Mouse (Mus musculus) large intestine, adult 2 months (tissue): ENCODE measurements around the gene Pter. TPM values are rescaled to one million over a fixed set of nuclear protein-coding genes. Genes with fewer than 3 reads are reported as not detected.

ENCODE experiments used
- DNase-seq: peaks from one replicate; pipeline ENCODE4 v3.0.0-alpha.2; 2012; ENCODE audit warnings: low read depth, low spot score
- WGBS: fragments of 180-500 bp; shearing (Covaris S2); methylation state at CpG from one replicate; pipeline ENCODE4 v1.1.7; 2018; 5-methylcytosine and 5-hydroxymethylcytosine counted together
- polyA plus RNA-seq: library from polyadenylated mRNA; depleted of rRNA; stranded (reverse); fragments of >200 nt; gene quantifications from 2 replicates; pipeline ENCODE4 v1.2.3, GENCODE M21; 2012; rRNA removed

Gene Pter
- polyA plus RNA-seq, 1 experiment = 4.7 TPM

DNA sequence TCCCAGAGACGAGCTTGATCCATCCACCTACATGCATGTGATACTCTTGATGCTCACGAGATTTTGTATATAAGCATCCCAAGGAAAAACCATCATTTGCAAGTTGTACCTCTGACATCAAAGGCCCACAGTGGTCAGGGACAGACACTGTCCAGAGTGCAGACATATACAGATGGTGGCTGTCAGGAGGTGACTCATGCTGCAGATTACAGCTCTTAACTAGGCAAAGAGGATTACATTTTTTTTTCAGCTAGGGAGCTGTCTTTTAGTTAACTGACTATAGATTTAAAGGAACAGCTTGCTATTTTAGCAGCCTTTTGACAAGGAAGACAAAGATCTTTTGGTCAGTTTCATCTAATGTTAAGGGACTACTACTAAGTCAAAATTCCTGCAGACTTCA is 76.2 kb downstream of the Pter start:
- DNase-seq = no peak
- 70% methylated on average over 2 of the region's 2 CpGs for WGBS

DNA sequence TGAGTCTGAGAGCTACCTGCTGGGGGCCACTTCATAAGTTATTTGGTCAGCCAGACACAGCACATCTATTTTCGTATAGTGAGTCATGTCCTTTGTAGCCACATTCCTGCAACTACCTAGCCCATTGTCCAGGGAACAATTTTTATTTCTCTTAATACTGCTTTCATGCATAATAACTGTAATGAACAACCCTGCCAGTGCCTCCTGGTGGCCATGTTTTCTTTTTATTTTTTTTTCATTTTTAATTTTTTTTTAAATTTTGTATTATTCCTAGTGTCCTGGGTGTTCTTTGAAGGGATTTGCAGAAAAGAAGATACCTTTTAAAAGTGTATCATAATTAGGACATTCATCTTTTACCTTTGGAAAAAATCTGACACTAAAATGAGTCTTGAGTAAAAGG is 84.6 kb downstream of the Pter start:
- 74% methylated on average over 1 of the region's 1 CpGs for WGBS
- DNase-seq = no peak

DNA sequence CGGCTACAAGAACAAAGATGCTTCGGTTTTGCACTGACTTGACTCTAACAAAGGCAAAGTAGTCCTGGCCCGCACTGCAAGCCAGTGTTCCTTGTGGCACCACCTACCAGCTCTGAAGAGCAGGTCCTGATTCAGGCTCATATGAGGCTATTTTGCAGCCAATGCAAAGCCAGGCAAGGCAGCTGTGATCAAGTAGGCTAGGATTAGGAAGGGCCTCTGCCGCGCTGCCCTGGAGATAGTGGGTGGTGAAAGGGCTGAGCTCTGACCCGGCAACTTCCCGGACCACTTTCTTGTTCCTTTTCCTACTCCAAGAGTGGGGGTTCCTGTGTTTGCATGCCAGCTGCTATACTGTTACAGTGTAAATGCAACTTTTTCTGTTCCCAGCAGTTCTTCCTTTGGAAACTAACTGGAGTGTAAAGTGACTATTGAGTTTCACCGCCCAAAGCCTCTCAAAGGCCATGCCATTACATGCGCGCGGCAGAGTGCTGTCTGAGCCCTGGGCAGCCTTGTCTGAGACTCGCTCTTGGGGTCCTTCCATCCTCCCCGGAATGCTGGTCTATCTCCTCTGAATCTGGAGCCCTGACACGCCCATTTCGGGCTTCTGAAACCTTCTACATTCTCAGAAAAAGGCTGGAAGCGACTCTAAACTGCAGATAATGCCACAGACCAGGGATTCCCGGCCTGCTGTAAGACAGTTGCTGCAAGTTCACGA is 85.6 kb downstream of the Pter start:
- WGBS = 35% methylated on average over 18 of the region's 18 CpGs
- DNase-seq = no peak

DNA sequence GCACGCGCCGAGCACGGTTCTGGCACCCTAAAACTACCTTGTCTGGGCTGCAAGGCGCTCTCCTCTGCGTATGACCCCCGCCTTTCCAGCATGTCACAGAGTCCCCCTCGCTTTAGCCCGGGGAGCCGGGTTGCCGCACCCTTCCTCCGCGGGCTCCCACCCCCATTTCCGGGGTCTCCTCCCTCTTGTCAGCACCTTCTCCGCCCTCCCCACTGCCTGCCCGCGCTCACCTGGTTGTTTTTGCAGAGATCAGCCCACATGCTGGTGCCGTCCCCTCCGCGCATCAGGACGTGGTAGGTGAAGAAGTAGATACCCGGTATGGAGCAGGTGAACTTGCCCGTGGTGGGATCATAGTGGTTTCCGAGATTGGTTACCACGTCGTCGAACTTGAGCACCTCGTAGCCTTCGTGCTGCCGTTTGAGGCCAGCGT is 86.2 kb downstream of the Pter start:
- no peak for DNase-seq

DNA sequence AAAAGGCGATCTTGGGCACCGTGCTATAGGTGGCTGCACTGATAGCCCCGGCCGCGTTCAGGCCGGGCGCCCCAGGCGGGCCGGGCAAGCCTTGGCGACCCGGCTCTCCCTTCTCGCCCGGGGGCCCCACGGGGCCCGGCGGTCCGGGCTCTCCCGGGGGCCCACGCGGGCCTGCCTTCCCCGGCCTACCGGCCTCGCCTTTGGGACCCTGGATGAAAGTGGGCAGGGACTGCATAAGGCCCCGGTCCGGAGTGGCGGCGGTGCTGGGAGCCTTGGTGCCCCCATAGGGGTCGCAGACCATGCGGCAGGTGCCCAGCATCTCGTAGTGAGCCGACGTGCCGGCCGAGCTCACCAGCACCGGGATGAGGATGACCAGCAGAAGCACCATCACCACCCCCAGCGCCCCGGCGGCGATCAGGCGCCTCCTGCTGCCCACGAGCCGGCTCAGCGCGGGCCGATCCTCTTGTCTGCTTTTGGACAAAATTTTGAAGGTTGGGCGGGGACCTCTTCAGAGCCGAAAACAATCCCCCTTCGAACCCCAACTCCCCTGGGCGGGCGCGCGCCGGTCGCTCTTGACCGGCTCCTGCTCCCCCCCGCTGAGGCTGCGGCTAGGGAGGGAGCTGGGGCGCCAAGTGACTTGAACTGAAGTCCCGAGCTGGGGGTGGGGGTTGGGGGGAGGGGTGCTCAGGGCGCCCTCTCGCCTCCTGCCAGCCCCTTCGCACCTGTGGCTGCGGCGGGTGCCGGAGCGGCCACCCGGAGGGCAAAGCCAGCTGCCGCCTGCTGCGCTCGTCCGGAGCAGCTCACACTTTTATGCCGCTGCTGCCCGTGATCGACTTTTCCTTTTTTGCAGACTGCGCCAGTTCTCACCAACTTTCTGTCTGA is 86.9 kb downstream of the Pter start:
- DNase-seq = no peak

More for the DNA sequence above, 86.2 kb downstream of the Pter start:
- WGBS = 12% methylated on average over 31 of the region's 31 CpGs

DNA sequence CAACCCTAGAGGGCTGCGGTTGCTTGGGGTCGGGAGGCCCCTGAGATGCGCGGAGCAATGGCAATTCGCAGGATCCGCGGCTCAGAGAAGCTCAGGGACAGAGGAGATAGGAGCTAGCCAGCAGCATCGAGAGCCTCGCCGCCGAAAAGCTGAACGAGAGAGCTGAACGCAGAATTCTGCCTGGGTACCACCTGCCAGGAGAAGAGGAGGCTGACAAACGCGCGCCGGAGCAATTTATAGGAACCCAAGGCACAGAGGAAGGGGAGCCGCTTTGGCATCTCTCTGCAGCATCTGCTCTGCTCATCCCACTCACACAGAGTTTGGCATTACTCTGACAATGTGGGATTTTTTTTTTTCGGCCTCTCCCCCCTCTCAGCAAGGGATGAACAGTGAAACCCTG is 87.6 kb downstream of the Pter start, which contains the start of gene C1ql3:
TSS of gene C1ql3 (minus strand) at position 335 of the 400 bp plus-strand sequence.
- no peak for DNase-seq
- 2% methylated on average over 19 of the region's 19 CpGs for WGBS

More for the DNA sequence above, 86.9 kb downstream of the Pter start:
- 2% methylated on average over 72 of the region's 75 CpGs for WGBS

DNA sequence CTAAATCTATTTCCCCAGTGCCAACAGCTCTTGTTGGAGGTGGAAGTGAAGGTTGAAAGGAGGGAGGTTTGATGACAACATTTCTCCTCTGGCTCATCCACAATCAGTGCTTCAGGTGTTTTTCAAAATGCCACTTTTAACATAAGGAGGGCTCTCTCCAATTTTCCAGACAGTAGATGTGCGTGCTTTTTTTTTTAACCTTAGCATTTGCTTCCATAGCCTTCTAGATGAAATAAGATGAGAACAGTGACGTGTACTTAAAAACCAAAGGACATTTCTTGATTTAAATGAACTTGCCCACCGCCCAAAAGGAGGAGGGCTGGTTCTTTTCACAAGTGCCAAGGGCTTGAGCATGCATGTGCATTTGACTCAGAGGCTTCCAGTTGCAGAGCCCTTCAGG is 88.1 kb downstream of the Pter start:
- DNase-seq = no peak
- WGBS = 58% methylated on average over 3 of the region's 3 CpGs

DNA sequence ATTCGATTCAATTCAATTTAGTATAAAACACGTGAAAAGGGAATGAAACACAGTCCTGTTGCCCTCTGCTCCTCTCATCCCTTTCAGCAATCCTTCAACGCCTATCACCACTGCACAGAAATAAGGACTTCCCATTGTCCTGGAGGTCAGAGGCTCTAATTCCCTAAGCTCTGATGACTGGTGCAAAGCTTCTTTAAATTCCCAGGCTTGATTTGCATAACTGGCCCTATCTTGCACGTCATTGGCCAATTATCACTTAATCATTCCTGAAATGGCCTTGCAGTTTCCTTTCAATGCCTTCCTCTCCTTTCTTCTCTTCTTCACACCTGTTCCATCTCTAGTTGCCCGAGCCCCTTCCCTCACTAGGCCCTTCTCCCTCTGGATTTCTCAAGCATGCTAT is 94.5 kb downstream of the Pter start:
- no peak for DNase-seq
- WGBS = 51% methylated on average over 5 of the region's 5 CpGs

DNA sequence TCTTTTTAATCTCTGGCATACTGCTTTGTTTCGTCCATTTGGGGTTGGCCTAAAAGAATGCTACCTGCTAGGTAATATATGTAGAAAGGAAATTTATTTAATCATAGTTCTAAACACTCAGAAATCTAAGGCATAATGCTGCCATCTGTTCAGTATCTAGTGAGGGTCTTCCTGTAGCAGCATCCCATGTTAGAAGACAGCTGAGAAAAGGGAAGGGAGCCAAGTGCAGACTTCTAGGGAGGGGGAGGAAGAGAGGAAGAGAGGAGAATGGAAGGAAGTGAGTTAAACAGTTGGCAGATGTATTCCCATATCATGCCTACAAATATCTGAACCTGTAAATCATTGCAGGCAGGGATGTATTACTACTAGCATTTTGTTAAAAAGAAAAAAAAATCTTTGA is 95.0 kb downstream of the Pter start:
- WGBS = 68% methylated on average over 1 of the region's 1 CpGs
- DNase-seq = no peak

DNA sequence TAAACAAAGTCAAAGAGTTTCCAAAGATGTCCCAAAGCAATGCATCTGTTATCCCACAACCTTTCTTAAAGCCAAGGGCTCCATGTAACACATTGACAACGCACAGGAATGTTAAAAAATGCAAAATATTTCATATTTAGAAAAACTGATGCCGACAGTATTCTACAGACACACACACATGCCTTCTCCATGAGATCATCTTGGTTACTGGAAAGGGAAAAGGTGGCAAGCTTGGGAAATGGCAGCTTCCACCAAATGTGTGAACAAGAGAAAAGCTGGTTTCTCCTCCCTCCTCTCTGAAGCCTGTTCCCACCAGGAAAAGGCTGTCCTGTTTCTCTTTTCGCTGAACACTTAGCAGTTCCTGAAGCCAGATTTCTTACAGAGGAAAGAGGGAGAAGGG is 114.9 kb downstream of the Pter start:
- no peak for DNase-seq
- WGBS = 65% methylated on average over 3 of the region's 3 CpGs

DNA sequence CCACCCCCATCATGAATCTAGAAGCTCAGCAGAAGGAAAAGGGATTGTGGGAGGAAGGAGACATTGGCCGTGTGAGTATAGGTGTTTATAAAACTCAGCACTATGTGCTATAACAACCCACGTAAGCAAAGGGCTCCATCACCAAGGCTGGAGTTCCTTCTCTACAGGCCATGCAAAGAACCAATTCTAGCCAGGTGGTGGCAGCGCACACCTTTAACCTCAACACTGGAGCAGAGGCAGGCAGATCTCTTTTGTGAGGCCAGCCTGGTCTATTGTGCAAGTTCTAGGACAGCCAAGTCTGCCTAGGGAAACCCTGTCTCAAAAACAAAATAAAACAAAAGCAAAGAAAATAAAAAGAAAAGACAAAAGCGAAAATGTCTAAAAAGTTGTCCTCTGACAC is 115.9 kb downstream of the Pter start:
- DNase-seq = no peak
- 87% methylated on average over 4 of the region's 4 CpGs for WGBS

DNA sequence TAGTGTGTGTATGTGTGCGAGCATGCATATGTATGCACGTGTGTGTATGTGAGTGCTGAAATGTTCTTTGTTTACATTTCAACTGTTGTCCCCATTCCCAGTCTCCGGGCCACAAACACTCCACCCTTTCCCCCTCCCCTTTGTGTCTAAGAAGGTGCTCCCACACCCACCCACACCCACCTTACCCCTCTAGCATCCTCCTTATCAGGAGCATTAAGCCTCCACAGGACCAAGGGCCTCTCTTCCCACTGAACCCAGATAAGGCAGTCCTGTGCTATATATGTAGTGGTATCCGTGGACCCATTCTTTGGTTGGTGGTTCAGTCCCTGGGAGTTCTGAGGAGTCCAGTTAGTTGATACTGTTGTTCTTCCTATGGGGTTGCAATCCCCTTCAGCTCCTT is 120.7 kb downstream of the Pter start:
- WGBS = 72% methylated on average over 4 of the region's 4 CpGs
- no peak for DNase-seq

DNA sequence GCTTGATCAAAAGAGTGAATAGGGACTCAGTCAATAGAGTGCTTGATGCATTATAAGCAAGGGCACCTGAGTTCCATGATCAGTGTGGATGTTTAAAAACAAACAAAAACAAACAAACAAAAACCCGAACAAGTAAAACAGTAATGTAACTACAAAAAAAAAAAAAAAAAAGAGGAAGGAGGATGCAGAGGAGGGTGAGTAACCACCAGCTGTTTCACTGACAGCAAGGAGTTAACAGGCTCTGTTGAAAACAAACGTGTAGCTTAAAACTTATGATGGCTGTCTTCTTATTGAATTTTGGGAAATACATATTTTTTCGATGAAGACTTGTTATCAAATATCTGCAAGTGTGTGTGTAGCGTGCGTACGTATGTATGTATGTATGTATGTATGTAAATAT is 124.8 kb downstream of the Pter start:
- WGBS = 78% methylated on average over 6 of the region's 6 CpGs
- DNase-seq = no peak

Other genes starting within 250 kb of the Pter start
- 0.04 and 0.11 TPM in 2 replicates for gene C1ql3, start 87.8 kb downstream of the Pter start, polyA plus RNA-seq